Mouse (Mus musculus) heart, embryonic 14.5 days (tissue): ENCODE results near the gene Cbx5. TPM values are rescaled to one million over a fixed set of nuclear protein-coding genes. Genes with fewer than 3 reads are reported as not detected.
A peak's percentile ranks its signal among the peaks of the same experiment; 100 is the strongest.

Experiments
- ATAC-seq: fragments of 200-750 bp; cut with Nextera tagmentation; 2 replicates; pipeline ENCODE4 v1.8.0; 2017; ENCODE audit warnings: low read depth, moderate TSS enrichment; ENCODE audit not compliant: insufficient number of reproducible peaks, insufficient read depth, low FRiP score
- H3K27ac ChIP-seq, 2 experiments: fragments of 200-500 bp in 1 of 2; fragments of 300-500 bp in 1 of 2; sonication (generic) in 1 of 2; replicated peaks in 1 of 2; 2 replicates each; pipeline ENCODE4 v1.5.1; 2012 to 2014; ENCODE audit warnings: low read depth in 2 of 2, low read length in 2 of 2, control low read depth in 1 of 2, mild to moderate bottlenecking in 1 of 2, mixed read lengths in 1 of 2; ENCODE audit not compliant: control insufficient read depth in 1 of 2, insufficient read depth in 1 of 2
- H3K27me3 ChIP-seq: fragments of 300-500 bp; sonication (generic); 2 replicates; pipeline ENCODE4 v1.6.1; 2014; ENCODE audit warnings: mild to moderate bottlenecking, low read length, control low read depth; ENCODE audit not compliant: control insufficient read depth, insufficient read depth
- H3K36me3 ChIP-seq: fragments of 300-500 bp; sonication (generic); 2 replicates; pipeline ENCODE4 v1.6.1; 2014; ENCODE audit warnings: mild to moderate bottlenecking, control low read depth, low read length, mixed read lengths; ENCODE audit not compliant: control insufficient read depth, insufficient read depth
- H3K4me1 ChIP-seq, 2 experiments: fragments of 200-500 bp in 1 of 2; fragments of 300-500 bp in 1 of 2; sonication (generic) in 1 of 2; 2 replicates each; pipeline ENCODE4 v1.6.1; 2012 to 2014; ENCODE audit warnings: low read length in 2 of 2, control low read depth in 1 of 2, mixed read lengths in 1 of 2; ENCODE audit not compliant: control insufficient read depth in 2 of 2, insufficient read depth in 2 of 2
- H3K4me2 ChIP-seq: fragments of 300-500 bp; sonication (generic); 2 replicates; pipeline ENCODE4 v1.6.1; 2014; ENCODE audit warnings: mild to moderate bottlenecking, low read length
- H3K4me3 ChIP-seq, 2 experiments: fragments of 200-500 bp in 1 of 2; fragments of 300-500 bp in 1 of 2; sonication (generic) in 1 of 2; 2 replicates each; pipeline ENCODE4 v1.5.1; 2012 to 2014; ENCODE audit warnings: low read length in 2 of 2, mild to moderate bottlenecking in 2 of 2, control low read depth in 1 of 2, low read depth in 1 of 2, moderate library complexity in 1 of 2; ENCODE audit not compliant: control insufficient read depth in 1 of 2, insufficient read depth in 1 of 2
- H3K9ac ChIP-seq: fragments of 300-500 bp; sonication (generic); 2 replicates; pipeline ENCODE4 v1.6.1; 2014; ENCODE audit warnings: mild to moderate bottlenecking, low read length
- H3K9me3 ChIP-seq: fragments of 300-500 bp; sonication (generic); 2 replicates; pipeline ENCODE4 v1.6.1; 2016; ENCODE audit warnings: low read length, control low read depth; ENCODE audit not compliant: control insufficient read depth
- WGBS: fragments of 180-500 bp; shearing (Covaris S2); extraction: QIAGEN DNeasy Blood & Tissue Kit; methylation state at CpG from one replicate; pipeline ENCODE4 v1.1.7; 2014; 5-methylcytosine and 5-hydroxymethylcytosine counted together
- polyA plus RNA-seq: library from polyadenylated mRNA; unstranded; fragments of >200 nt; fragmentation: Nextera tagmentation; extraction: Ambion mirVana; gene quantifications from 2 replicates; pipeline ENCODE4 v1.2.1, GENCODE M21; 2014

Gene Cbx5
- polyA plus RNA-seq, 1 experiment from 2014 or later = 105 TPM

- 55% methylated on average over 2 of the region's 2 CpGs for WGBS
- no peak overlapping the region for H3K27ac ChIP-seq
- H3K36me3 ChIP-seq = peaks cover 80% of the 10 kb centered on the region
- H3K4me1 ChIP-seq = peaks cover 0 to 14% of the 10 kb centered on the region in 2 experiments; a peak in 2 of 4 replicates
- H3K4me3 ChIP-seq = no peak overlapping the region
- H3K9ac ChIP-seq = no peak overlapping the region
- H3K27me3 ChIP-seq = no peaks in the 10 kb centered on the region
- no peak overlapping the region for H3K4me2 ChIP-seq
- H3K9me3 ChIP-seq = no peaks in the 10 kb centered on the region
- no peak for ATAC-seq
Observed at GRCm38 (mm10) chr15:103205156-103205555, 34.5 kb downstream of the Cbx5 start.

- H3K27ac ChIP-seq = peak overlapping the region; percentile 79 to 80
- no peak for ATAC-seq
- peaks cover 80% of the 10 kb centered on the region for H3K36me3 ChIP-seq
- H3K9ac ChIP-seq = no peak overlapping the region
- no peak overlapping the region for H3K4me3 ChIP-seq
- H3K27me3 ChIP-seq = no peaks in the 10 kb centered on the region
- no peaks in the 10 kb centered on the region for H3K9me3 ChIP-seq
- WGBS = 23% methylated on average over 6 of the region's 6 CpGs
- H3K4me2 ChIP-seq = no peak overlapping the region
- H3K4me1 ChIP-seq = peaks cover 0 to 16% of the 10 kb centered on the region in 2 experiments; a peak in 2 of 4 replicates
Observed at GRCm38 (mm10) chr15:103202088-103202793, 37.4 kb downstream of the Cbx5 start.

- 78% methylated on average over 4 of the region's 4 CpGs for WGBS
- peaks cover 0 to 20% of the 10 kb centered on the region in 2 experiments; a peak in 2 of 4 replicates for H3K4me1 ChIP-seq
- no peak overlapping the region for H3K9ac ChIP-seq
- H3K9me3 ChIP-seq = no peaks in the 10 kb centered on the region
- no peaks in the 10 kb centered on the region for H3K27me3 ChIP-seq
- no peak overlapping the region for H3K4me2 ChIP-seq
- H3K4me3 ChIP-seq = no peak overlapping the region
- no peak for ATAC-seq
- peaks cover 75% of the 10 kb centered on the region for H3K36me3 ChIP-seq
- no peak overlapping the region for H3K27ac ChIP-seq
Observed at GRCm38 (mm10) chr15:103197785-103198184, 41.8 kb downstream of the Cbx5 start.

GRCm38 (mm10) chr15:103196835-103197234, 42.8 kb downstream of the Cbx5 start:
- peaks cover 83% of the 10 kb centered on the region for H3K36me3 ChIP-seq
- ATAC-seq = no peak

GRCm38 (mm10) chr15:103193606-103194005, 46.0 kb downstream of the Cbx5 start:
- Histone ChIP-seq H3K9me3 (no peaks in the 10 kb centered on the region), H3K4me1 (peaks cover 0 to 6% of the 10 kb centered on the region in 2 experiments; a peak in 1 of 4 replicates), H3K27me3 (no peaks in the 10 kb centered on the region), H3K36me3 (peaks cover 80% of the 10 kb centered on the region), H3K4me3 (no peak overlapping the region), H3K27ac (no peak overlapping the region), H3K9ac (no peak overlapping the region), H3K4me2 (no peak overlapping the region)
- ATAC-seq = no peak
- 65% methylated on average over 2 of the region's 2 CpGs for WGBS

More at GRCm38 (mm10) chr15:103196835-103197234, 42.8 kb downstream of the Cbx5 start:
- no peak overlapping the region for H3K4me3 ChIP-seq
- H3K9ac ChIP-seq = no peak overlapping the region
- H3K27ac ChIP-seq = no peak overlapping the region
- WGBS = 28% methylated on average over 1 of the region's 1 CpGs
- H3K4me1 ChIP-seq = peaks cover 0 to 12% of the 10 kb centered on the region in 2 experiments; a peak in 2 of 4 replicates
- no peaks in the 10 kb centered on the region for H3K9me3 ChIP-seq
- H3K4me2 ChIP-seq = no peak overlapping the region
- no peaks in the 10 kb centered on the region for H3K27me3 ChIP-seq

- no peak overlapping the region for H3K27ac ChIP-seq
- peaks cover 52% of the 10 kb centered on the region for H3K36me3 ChIP-seq
- 61% methylated on average over 10 of the region's 10 CpGs for WGBS
- no peak overlapping the region for H3K4me2 ChIP-seq
- H3K9me3 ChIP-seq = no peaks in the 10 kb centered on the region
- no peak overlapping the region for H3K9ac ChIP-seq
- ATAC-seq = no peak
- no peak overlapping the region for H3K4me3 ChIP-seq
- H3K4me1 ChIP-seq = no peaks in the 10 kb centered on the region
- no peaks in the 10 kb centered on the region for H3K27me3 ChIP-seq
Observed at GRCm38 (mm10) chr15:103190531-103191462, 48.8 kb downstream of the Cbx5 start.

- Histone ChIP-seq H3K27me3 (no peaks in the 10 kb centered on the region), H3K4me1 (no peaks in the 10 kb centered on the region; a peak in 1 of 4 replicates), H3K4me2 (no peak overlapping the region), H3K36me3 (peaks cover 44% of the 10 kb centered on the region), H3K27ac (no peak overlapping the region), H3K9ac (no peak overlapping the region), H3K4me3 (no peak overlapping the region), H3K9me3 (no peaks in the 10 kb centered on the region)
- no peak for ATAC-seq
- 82% methylated on average over 7 of the region's 7 CpGs for WGBS
Observed at GRCm38 (mm10) chr15:103190083-103190482, 49.5 kb downstream of the Cbx5 start.
